Mouse (Mus musculus): ENCODE measurements at regions not wholly inside any gene's neighbourhood (a gene's known extent, or its start where the extent isn't known, plus 50 kb on each side); places are given as distances from the start of the nearest gene placed in this dataset.

- no peaks in the 10 kb centered on the region for H3K9me3 ChIP-seq (replicated peaks; ENCODE audit: control insufficient read depth, low read length)
- ATAC-seq (peak; percentile 18; the same call in 1 of the 2 replicates), DNase-seq (ENCODE audit: low spot score) (peak; percentile 39)
- H3K4me2 ChIP-seq (ENCODE audit: low read length) = no peak overlapping the region
- 54% methylated on average over 9 of the region's 9 CpGs for WGBS
- H3K36me3 ChIP-seq (ENCODE audit: control insufficient read depth, insufficient read depth, low read length) = no peaks in the 10 kb centered on the region
- no peaks in the 10 kb centered on the region for H3K4me1 ChIP-seq (ENCODE audit: control insufficient read depth, insufficient read depth, low read length)
- H3K9ac ChIP-seq (ENCODE audit: low read length) = no peak overlapping the region
- no peak overlapping the region for H3K27ac ChIP-seq (ENCODE audit: low read depth, low read length)
- H3K27me3 ChIP-seq (replicated peaks; ENCODE audit: control insufficient read depth, insufficient read depth, low read length) = no peaks in the 10 kb centered on the region
- no peak overlapping the region for H3K4me3 ChIP-seq (ENCODE audit: low read depth, low read length)
These were observed 247.1 kb upstream of the Slc24a5 start for GRCm38 (mm10) chr2:124820821-124821220.

GRCm38 (mm10) chr2:124821366-124821765 lies 246.6 kb upstream of the Slc24a5 start:
- H3K36me3 ChIP-seq (ENCODE audit: control insufficient read depth, insufficient read depth, low read length) = no peaks in the 10 kb centered on the region
- H3K9ac ChIP-seq (ENCODE audit: low read length) = no peak overlapping the region
- no peaks in the 10 kb centered on the region for H3K4me1 ChIP-seq (ENCODE audit: control insufficient read depth, insufficient read depth, low read length)
- H3K9me3 ChIP-seq (replicated peaks; ENCODE audit: control insufficient read depth, low read length) = no peaks in the 10 kb centered on the region
- H3K4me3 ChIP-seq (ENCODE audit: low read depth, low read length) = no peak overlapping the region
- ATAC-seq (no peak), DNase-seq (ENCODE audit: low spot score) (no peak)
- H3K4me2 ChIP-seq (ENCODE audit: low read length) = no peak overlapping the region
- WGBS = 81% methylated on average over 4 of the region's 4 CpGs
- no peak overlapping the region for H3K27ac ChIP-seq (ENCODE audit: low read depth, low read length)
- no peaks in the 10 kb centered on the region for H3K27me3 ChIP-seq (replicated peaks; ENCODE audit: control insufficient read depth, insufficient read depth, low read length)

DNA sequence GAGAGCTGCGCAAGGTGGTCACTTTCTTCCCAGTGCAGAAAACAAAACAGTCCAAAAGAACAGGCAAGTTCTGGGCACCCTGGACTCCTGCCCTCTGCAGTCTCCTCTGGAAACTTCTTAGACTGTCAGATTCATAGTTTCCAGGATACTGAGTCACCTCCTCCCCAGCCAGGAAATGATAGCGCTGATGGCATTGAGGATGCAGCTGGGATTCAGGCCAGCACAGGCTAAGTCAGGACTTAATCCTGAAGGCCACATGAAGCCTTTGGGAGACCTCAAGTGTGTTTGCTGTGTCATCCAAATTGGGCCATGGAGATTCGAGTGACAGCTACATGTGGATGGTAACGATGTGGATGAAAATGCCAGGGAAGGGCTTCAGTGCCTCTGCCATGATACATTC lies 219.1 kb upstream of the Slc24a5 start:
- Histone ChIP-seq H3K36me3 (ENCODE audit: control insufficient read depth, insufficient read depth, low read length) (no peaks in the 10 kb centered on the region), H3K4me1 (ENCODE audit: control insufficient read depth, insufficient read depth, low read length) (no peaks in the 10 kb centered on the region), H3K27ac (ENCODE audit: low read depth, low read length) (no peak overlapping the region), H3K9me3 (replicated peaks; ENCODE audit: control insufficient read depth, low read length) (no peaks in the 10 kb centered on the region), H3K9ac (ENCODE audit: low read length) (no peak overlapping the region), H3K4me2 (ENCODE audit: low read length) (no peak overlapping the region), H3K27me3 (replicated peaks; ENCODE audit: control insufficient read depth, insufficient read depth, low read length) (no peaks in the 10 kb centered on the region), H3K4me3 (ENCODE audit: low read depth, low read length) (no peak overlapping the region)
- WGBS = 87% methylated on average over 4 of the region's 4 CpGs
- DNase-seq (ENCODE audit: low spot score) (no peak), ATAC-seq (no peak)

- DNase-seq (ENCODE audit: low spot score) = peak; percentile 14
- no peak for ATAC-seq
These were observed 209.4 kb upstream of the Slc24a5 start for GRCm38 (mm10) chr2:124858504-124858903.

GRCm38 (mm10) chr2:124888209-124888608 lies 179.7 kb upstream of the Slc24a5 start:
- no peak overlapping the region for H3K27ac ChIP-seq (ENCODE audit: low read depth, low read length)
- no peaks in the 10 kb centered on the region for H3K27me3 ChIP-seq (replicated peaks; ENCODE audit: control insufficient read depth, insufficient read depth, low read length)
- ATAC-seq (no peak), DNase-seq (ENCODE audit: low spot score) (no peak)
- WGBS = 39% methylated on average over 4 of the region's 4 CpGs
- H3K4me1 ChIP-seq (ENCODE audit: control insufficient read depth, insufficient read depth, low read length) = no peaks in the 10 kb centered on the region
- no peak overlapping the region for H3K4me2 ChIP-seq (ENCODE audit: low read length)
- H3K9me3 ChIP-seq (replicated peaks; ENCODE audit: control insufficient read depth, low read length) = no peaks in the 10 kb centered on the region
- no peak overlapping the region for H3K9ac ChIP-seq (ENCODE audit: low read length)
- no peaks in the 10 kb centered on the region for H3K36me3 ChIP-seq (ENCODE audit: control insufficient read depth, insufficient read depth, low read length)
- no peak overlapping the region for H3K4me3 ChIP-seq (ENCODE audit: low read depth, low read length)

More at GRCm38 (mm10) chr2:124858504-124858903, 209.4 kb upstream of the Slc24a5 start:
- H3K4me3 ChIP-seq (ENCODE audit: low read depth, low read length) = no peak overlapping the region
- no peaks in the 10 kb centered on the region for H3K27me3 ChIP-seq (replicated peaks; ENCODE audit: control insufficient read depth, insufficient read depth, low read length)
- H3K36me3 ChIP-seq (ENCODE audit: control insufficient read depth, insufficient read depth, low read length) = no peaks in the 10 kb centered on the region
- H3K27ac ChIP-seq (ENCODE audit: low read depth, low read length) = no peak overlapping the region
- 75% methylated on average over 3 of the region's 3 CpGs for WGBS
- no peaks in the 10 kb centered on the region for H3K9me3 ChIP-seq (replicated peaks; ENCODE audit: control insufficient read depth, low read length)
- no peak overlapping the region for H3K4me2 ChIP-seq (ENCODE audit: low read length)
- H3K4me1 ChIP-seq (ENCODE audit: control insufficient read depth, insufficient read depth, low read length) = no peaks in the 10 kb centered on the region
- no peak overlapping the region for H3K9ac ChIP-seq (ENCODE audit: low read length)

DNA sequence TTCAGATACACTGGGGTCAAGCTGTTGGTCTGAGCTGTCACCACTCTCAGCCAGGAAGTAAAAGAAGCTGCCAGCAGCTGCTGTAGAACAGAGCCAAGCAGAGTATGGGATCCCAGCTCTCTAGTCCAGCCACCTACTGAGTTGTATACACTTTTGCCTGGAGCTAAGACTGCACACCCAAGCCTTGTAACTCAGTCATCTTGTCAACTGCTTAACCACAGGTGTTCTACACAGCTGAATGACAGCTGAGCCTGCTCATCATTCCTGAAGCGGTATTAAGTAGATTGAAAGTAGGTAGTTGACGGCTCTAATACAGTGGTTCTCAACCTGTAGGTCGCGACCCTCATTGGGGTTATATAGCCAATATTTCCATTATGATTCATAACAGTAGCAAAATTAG lies 172.9 kb upstream of the Slc24a5 start:
- no peak for ATAC-seq
- H3K4me2 ChIP-seq (ENCODE audit: low read length) = no peak overlapping the region
- no peak overlapping the region for H3K9ac ChIP-seq (ENCODE audit: low read length)
- no peak overlapping the region for H3K27ac ChIP-seq (ENCODE audit: low read depth, low read length)
- H3K4me1 ChIP-seq (ENCODE audit: control insufficient read depth, insufficient read depth, low read length) = no peaks in the 10 kb centered on the region
- WGBS = 94% methylated on average over 4 of the region's 4 CpGs
- H3K9me3 ChIP-seq (replicated peaks; ENCODE audit: control insufficient read depth, low read length) = no peaks in the 10 kb centered on the region
- no peaks in the 10 kb centered on the region for H3K36me3 ChIP-seq (ENCODE audit: control insufficient read depth, insufficient read depth, low read length)
- no peak overlapping the region for H3K4me3 ChIP-seq (ENCODE audit: low read depth, low read length)
- no peaks in the 10 kb centered on the region for H3K27me3 ChIP-seq (replicated peaks; ENCODE audit: control insufficient read depth, insufficient read depth, low read length)
- DNase-seq (ENCODE audit: low spot score) = no peak

DNA sequence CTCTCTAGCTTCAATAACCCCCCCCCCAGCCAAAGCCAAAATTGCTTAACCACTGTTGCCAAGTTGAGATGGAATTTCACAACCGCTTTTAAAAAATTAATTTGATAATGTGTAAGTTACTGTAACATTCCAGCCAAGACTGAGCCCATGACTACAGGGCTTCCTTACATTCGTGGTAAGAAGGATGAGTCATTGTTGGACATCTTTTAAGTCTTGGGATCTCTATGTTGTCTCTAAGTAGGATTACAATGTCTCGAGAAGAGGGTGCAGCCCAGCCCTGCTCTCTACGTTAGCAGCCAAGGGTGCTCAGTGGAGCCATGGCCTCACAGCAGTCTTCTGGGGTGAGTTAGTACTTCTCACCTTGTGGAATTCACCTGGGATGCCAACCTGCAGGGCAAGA lies 164.4 kb upstream of the Slc24a5 start:
- WGBS = 90% methylated on average over 4 of the region's 4 CpGs
- no peak for ATAC-seq
- no peak overlapping the region for H3K4me2 ChIP-seq (ENCODE audit: low read length)

GRCm38 (mm10) chr2:124905076-124905475 lies 162.8 kb upstream of the Slc24a5 start:
- H3K9me3 ChIP-seq (replicated peaks; ENCODE audit: control insufficient read depth, low read length) = no peaks in the 10 kb centered on the region
- H3K4me2 ChIP-seq (ENCODE audit: low read length) = no peak overlapping the region
- H3K36me3 ChIP-seq (ENCODE audit: control insufficient read depth, insufficient read depth, low read length) = no peaks in the 10 kb centered on the region
- WGBS = 86% methylated on average over 1 of the region's 1 CpGs
- H3K4me3 ChIP-seq (ENCODE audit: low read depth, low read length) = no peak overlapping the region
- no peaks in the 10 kb centered on the region for H3K4me1 ChIP-seq (ENCODE audit: control insufficient read depth, insufficient read depth, low read length)
- ATAC-seq (no peak), DNase-seq (ENCODE audit: low spot score) (no peak)
- H3K27ac ChIP-seq (ENCODE audit: low read depth, low read length) = no peak overlapping the region
- no peaks in the 10 kb centered on the region for H3K27me3 ChIP-seq (replicated peaks; ENCODE audit: control insufficient read depth, insufficient read depth, low read length)
- no peak overlapping the region for H3K9ac ChIP-seq (ENCODE audit: low read length)

More for the DNA sequence above, 164.4 kb upstream of the Slc24a5 start:
- no peak overlapping the region for H3K4me3 ChIP-seq (ENCODE audit: low read depth, low read length)
- no peak for DNase-seq (ENCODE audit: low spot score)
- no peaks in the 10 kb centered on the region for H3K4me1 ChIP-seq (ENCODE audit: control insufficient read depth, insufficient read depth, low read length)
- H3K36me3 ChIP-seq (ENCODE audit: control insufficient read depth, insufficient read depth, low read length) = no peaks in the 10 kb centered on the region
- no peaks in the 10 kb centered on the region for H3K9me3 ChIP-seq (replicated peaks; ENCODE audit: control insufficient read depth, low read length)
- H3K27me3 ChIP-seq (replicated peaks; ENCODE audit: control insufficient read depth, insufficient read depth, low read length) = no peaks in the 10 kb centered on the region
- H3K9ac ChIP-seq (ENCODE audit: low read length) = no peak overlapping the region
- no peak overlapping the region for H3K27ac ChIP-seq (ENCODE audit: low read depth, low read length)

DNA sequence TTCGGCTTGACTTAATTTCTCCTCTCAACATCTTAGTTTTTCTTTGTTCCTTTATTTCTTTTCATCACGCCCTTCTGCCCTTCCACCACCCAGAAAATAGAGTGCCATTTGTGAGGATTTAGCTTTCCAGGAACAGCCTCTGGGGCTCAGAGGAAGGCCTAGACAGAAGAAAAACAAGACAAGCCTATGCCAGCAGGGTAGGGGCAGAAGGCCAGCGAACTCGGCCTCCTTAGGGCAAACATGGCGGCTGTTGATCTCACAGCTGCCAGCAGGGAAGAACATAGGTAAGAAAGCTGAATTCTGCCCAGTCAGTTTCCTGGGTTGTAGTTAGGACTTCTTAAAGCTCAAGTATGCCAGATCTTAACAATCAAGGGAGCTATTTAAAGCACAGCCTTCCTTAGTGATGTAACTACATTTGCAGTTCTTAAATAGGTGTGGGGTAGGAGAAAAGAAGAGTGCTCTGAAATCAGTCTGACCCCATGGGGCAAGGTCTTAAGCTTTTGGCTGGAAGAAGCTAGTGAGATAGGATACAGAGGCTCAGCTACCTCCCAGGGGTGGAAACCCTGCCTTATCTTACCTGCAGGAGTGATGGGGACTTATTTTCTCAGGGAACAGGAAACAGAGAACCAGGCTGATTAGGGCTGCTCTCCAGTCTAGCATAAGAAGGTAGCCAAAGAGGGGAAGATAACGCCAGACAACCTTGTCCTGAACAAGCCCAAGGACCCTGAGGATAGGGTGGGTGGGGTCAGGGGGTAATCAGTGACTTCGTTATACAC lies 148.8 kb upstream of the Slc24a5 start:
- H3K9ac ChIP-seq (ENCODE audit: low read length) = no peak overlapping the region
- no peak for ATAC-seq
- 75% methylated on average over 7 of the region's 7 CpGs for WGBS

More for the DNA sequence above, 148.8 kb upstream of the Slc24a5 start:
- no peaks in the 10 kb centered on the region for H3K36me3 ChIP-seq (ENCODE audit: control insufficient read depth, insufficient read depth, low read length)
- no peak for DNase-seq (ENCODE audit: low spot score)
- no peaks in the 10 kb centered on the region for H3K9me3 ChIP-seq (replicated peaks; ENCODE audit: control insufficient read depth, low read length)
- no peak overlapping the region for H3K4me3 ChIP-seq (ENCODE audit: low read depth, low read length)
- no peak overlapping the region for H3K4me2 ChIP-seq (ENCODE audit: low read length)
- H3K27me3 ChIP-seq (replicated peaks; ENCODE audit: control insufficient read depth, insufficient read depth, low read length) = no peaks in the 10 kb centered on the region
- H3K27ac ChIP-seq (ENCODE audit: low read depth, low read length) = no peak overlapping the region
- H3K4me1 ChIP-seq (ENCODE audit: control insufficient read depth, insufficient read depth, low read length) = no peaks in the 10 kb centered on the region
